Mouse (Mus musculus): ENCODE measurements around the gene Coro7.

DNA sequence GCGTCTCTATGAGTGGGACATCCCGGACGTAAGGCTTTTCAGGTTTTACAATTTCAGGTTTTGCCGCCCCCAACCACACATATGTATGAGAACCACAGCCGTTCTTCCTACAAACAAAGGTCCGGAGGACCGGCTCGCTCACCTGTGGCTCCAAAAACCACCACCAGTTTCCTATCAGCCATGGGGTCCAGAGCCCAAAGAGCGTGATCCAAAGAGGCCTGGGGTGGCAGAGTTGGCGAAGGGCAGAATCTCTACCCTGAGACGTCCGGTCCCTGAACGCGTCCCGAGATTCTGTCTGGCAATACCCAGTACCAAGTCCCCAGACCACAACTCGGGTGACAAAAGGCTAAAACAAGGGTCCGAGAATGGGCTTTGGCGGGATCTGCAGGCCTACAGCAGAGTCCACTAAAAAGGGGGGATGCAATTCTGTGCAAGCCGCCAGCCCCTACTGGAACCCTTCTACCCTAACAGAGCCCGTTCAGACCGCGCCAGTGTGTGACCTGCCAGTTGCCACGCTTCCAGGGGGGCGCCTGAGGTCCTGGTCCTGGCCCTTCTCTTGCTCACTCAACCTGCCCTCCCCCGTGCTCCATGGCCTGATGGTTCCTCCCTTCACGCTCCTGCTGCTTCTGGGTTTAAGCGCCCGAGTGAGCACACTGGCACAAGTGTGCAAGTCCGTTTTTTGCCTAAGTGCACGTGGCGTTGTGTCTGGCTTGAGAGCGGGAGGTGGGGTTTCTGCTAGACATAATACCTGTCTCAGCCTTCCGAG, 39.4 kb upstream of the Coro7 start, which contains the start of gene Nmral1:
- no peak for TF ChIP-seq GATA1 (IDR thresholded peaks at IDR 0.05; ENCODE audit: borderline replicate concordance, low read length)
- TF ChIP-seq FLI1 (IDR thresholded peaks at IDR 0.05; ENCODE audit: low read length), result no peak
